Mouse (Mus musculus): Measurements from ENCODE around the gene Chst11. TPM values are rescaled to one million over a fixed set of nuclear protein-coding genes. Genes with fewer than 3 reads are reported as not detected.

The Chst11 gene
- polyA plus RNA-seq, 1 experiment: not detected

GRCm38 (mm10) chr10:83000721-83001120 is 15.4 kb downstream of the Chst11 start:
- TF ChIP-seq CTCF (IDR thresholded peaks at IDR 0.05; ENCODE audit: insufficient read depth, low read depth, low read length) (no peak), POLR2A (IDR thresholded peaks at IDR 0.05; ENCODE audit: insufficient read depth, low read depth, low read length) (no peak)
- WGBS: 93% methylated on average over 2 of the region's 2 CpGs
- H3K27ac ChIP-seq (ENCODE audit: insufficient read depth, low read depth, low read length): peak overlapping the region; percentile 67; the same call in 1 of the 2 replicates
- H3K4me1 ChIP-seq (ENCODE audit: control insufficient read depth, insufficient read depth, low read length): peaks cover 51% of the 10 kb centered on the region
- no peak overlapping the region for H3K4me3 ChIP-seq (ENCODE audit: insufficient read depth, low read depth, low read length)

GRCm38 (mm10) chr10:83003899-83004298 is 18.6 kb downstream of the Chst11 start:
- H3K27ac ChIP-seq (ENCODE audit: insufficient read depth, low read depth, low read length): peak overlapping the region; percentile 81
- no peak for TF ChIP-seq POLR2A (IDR thresholded peaks at IDR 0.05; ENCODE audit: insufficient read depth, low read depth, low read length)
- TF ChIP-seq CTCF (IDR thresholded peaks at IDR 0.05; ENCODE audit: insufficient read depth, low read depth, low read length): no peak
- peaks cover 46% of the 10 kb centered on the region for H3K4me1 ChIP-seq (ENCODE audit: control insufficient read depth, insufficient read depth, low read length)
- WGBS: 77% methylated on average over 7 of the region's 7 CpGs
- 0 out of 2 replicates have a peak overlapping the region, but pooled peaks have one; percentile 9 for H3K4me3 ChIP-seq (ENCODE audit: insufficient read depth, low read depth, low read length)

GRCm38 (mm10) chr10:83004389-83004788 is 19.1 kb downstream of the Chst11 start:
- Histone ChIP-seq H3K4me1 (ENCODE audit: control insufficient read depth, insufficient read depth, low read length) (peaks cover 50% of the 10 kb centered on the region), H3K27ac (ENCODE audit: insufficient read depth, low read depth, low read length) (peak overlapping the region; percentile 81), H3K4me3 (ENCODE audit: insufficient read depth, low read depth, low read length) (peak overlapping the region; percentile 9; the same call in 1 of the 2 replicates)
- TF ChIP-seq POLR2A (IDR thresholded peaks at IDR 0.05; ENCODE audit: insufficient read depth, low read depth, low read length) (no peak), CTCF (IDR thresholded peaks at IDR 0.05; ENCODE audit: insufficient read depth, low read depth, low read length) (no peak)
- 21% methylated on average over 9 of the region's 9 CpGs for WGBS

GRCm38 (mm10) chr10:83005003-83005402 is 19.7 kb downstream of the Chst11 start:
- H3K4me3 ChIP-seq (ENCODE audit: insufficient read depth, low read depth, low read length): no peak overlapping the region

GRCm38 (mm10) chr10:83006258-83006657 is 21.0 kb downstream of the Chst11 start:
- H3K27ac ChIP-seq (ENCODE audit: insufficient read depth, low read depth, low read length): no peak overlapping the region
- 88% methylated on average over 8 of the region's 8 CpGs for WGBS
- peaks cover 46% of the 10 kb centered on the region for H3K4me1 ChIP-seq (ENCODE audit: control insufficient read depth, insufficient read depth, low read length)
- no peak overlapping the region for H3K4me3 ChIP-seq (ENCODE audit: insufficient read depth, low read depth, low read length)
- TF ChIP-seq CTCF (IDR thresholded peaks at IDR 0.05; ENCODE audit: insufficient read depth, low read depth, low read length) (no peak), POLR2A (IDR thresholded peaks at IDR 0.05; ENCODE audit: insufficient read depth, low read depth, low read length) (no peak)

More at GRCm38 (mm10) chr10:83005003-83005402, 19.7 kb downstream of the Chst11 start:
- no peak for TF ChIP-seq CTCF (IDR thresholded peaks at IDR 0.05; ENCODE audit: insufficient read depth, low read depth, low read length)
- TF ChIP-seq POLR2A (IDR thresholded peaks at IDR 0.05; ENCODE audit: insufficient read depth, low read depth, low read length): no peak
- Histone ChIP-seq H3K4me1 (ENCODE audit: control insufficient read depth, insufficient read depth, low read length) (peaks cover 49% of the 10 kb centered on the region), H3K27ac (ENCODE audit: insufficient read depth, low read depth, low read length) (peak overlapping the region; percentile 86)
- WGBS: 78% methylated on average over 4 of the region's 4 CpGs

GRCm38 (mm10) chr10:83013984-83014383 is 28.7 kb downstream of the Chst11 start:
- H3K27ac ChIP-seq (ENCODE audit: insufficient read depth, low read depth, low read length): no peak overlapping the region
- H3K4me1 ChIP-seq (ENCODE audit: control insufficient read depth, insufficient read depth, low read length): peaks cover 32% of the 10 kb centered on the region
- 84% methylated on average over 4 of the region's 4 CpGs for WGBS
- TF ChIP-seq CTCF (IDR thresholded peaks at IDR 0.05; ENCODE audit: insufficient read depth, low read depth, low read length): no peak
- TF ChIP-seq POLR2A (IDR thresholded peaks at IDR 0.05; ENCODE audit: insufficient read depth, low read depth, low read length): no peak
- no peak overlapping the region for H3K4me3 ChIP-seq (ENCODE audit: insufficient read depth, low read depth, low read length)

GRCm38 (mm10) chr10:83015919-83016318 is 30.6 kb downstream of the Chst11 start:
- TF ChIP-seq CTCF (IDR thresholded peaks at IDR 0.05; ENCODE audit: insufficient read depth, low read depth, low read length): no peak
- no peak for TF ChIP-seq POLR2A (IDR thresholded peaks at IDR 0.05; ENCODE audit: insufficient read depth, low read depth, low read length)
- no peak overlapping the region for H3K27ac ChIP-seq (ENCODE audit: insufficient read depth, low read depth, low read length)
- no peak overlapping the region for H3K4me3 ChIP-seq (ENCODE audit: insufficient read depth, low read depth, low read length)
- peaks cover 39% of the 10 kb centered on the region for H3K4me1 ChIP-seq (ENCODE audit: control insufficient read depth, insufficient read depth, low read length)
- 94% methylated on average over 3 of the region's 3 CpGs for WGBS

GRCm38 (mm10) chr10:83016779-83017178 is 31.5 kb downstream of the Chst11 start:
- no peak for TF ChIP-seq POLR2A (IDR thresholded peaks at IDR 0.05; ENCODE audit: insufficient read depth, low read depth, low read length)
- TF ChIP-seq CTCF (IDR thresholded peaks at IDR 0.05; ENCODE audit: insufficient read depth, low read depth, low read length): no peak
- H3K27ac ChIP-seq (ENCODE audit: insufficient read depth, low read depth, low read length): no peak overlapping the region
- H3K4me3 ChIP-seq (ENCODE audit: insufficient read depth, low read depth, low read length): no peak overlapping the region
- peaks cover 43% of the 10 kb centered on the region for H3K4me1 ChIP-seq (ENCODE audit: control insufficient read depth, insufficient read depth, low read length)
- WGBS: 81% methylated on average over 13 of the region's 13 CpGs

- no peak overlapping the region for H3K4me3 ChIP-seq (ENCODE audit: insufficient read depth, low read depth, low read length)
- no peak for TF ChIP-seq POLR2A (IDR thresholded peaks at IDR 0.05; ENCODE audit: insufficient read depth, low read depth, low read length)
- 49% methylated on average over 21 of the region's 21 CpGs for WGBS
- H3K4me1 ChIP-seq (ENCODE audit: control insufficient read depth, insufficient read depth, low read length): peaks cover 42% of the 10 kb centered on the region
- peak overlapping the region; percentile 43; the same call in 1 of the 2 replicates for H3K27ac ChIP-seq (ENCODE audit: insufficient read depth, low read depth, low read length)
Measured at GRCm38 (mm10) chr10:83017760-83018498, 32.6 kb downstream of the Chst11 start.
